In the genomic region with DNA sequence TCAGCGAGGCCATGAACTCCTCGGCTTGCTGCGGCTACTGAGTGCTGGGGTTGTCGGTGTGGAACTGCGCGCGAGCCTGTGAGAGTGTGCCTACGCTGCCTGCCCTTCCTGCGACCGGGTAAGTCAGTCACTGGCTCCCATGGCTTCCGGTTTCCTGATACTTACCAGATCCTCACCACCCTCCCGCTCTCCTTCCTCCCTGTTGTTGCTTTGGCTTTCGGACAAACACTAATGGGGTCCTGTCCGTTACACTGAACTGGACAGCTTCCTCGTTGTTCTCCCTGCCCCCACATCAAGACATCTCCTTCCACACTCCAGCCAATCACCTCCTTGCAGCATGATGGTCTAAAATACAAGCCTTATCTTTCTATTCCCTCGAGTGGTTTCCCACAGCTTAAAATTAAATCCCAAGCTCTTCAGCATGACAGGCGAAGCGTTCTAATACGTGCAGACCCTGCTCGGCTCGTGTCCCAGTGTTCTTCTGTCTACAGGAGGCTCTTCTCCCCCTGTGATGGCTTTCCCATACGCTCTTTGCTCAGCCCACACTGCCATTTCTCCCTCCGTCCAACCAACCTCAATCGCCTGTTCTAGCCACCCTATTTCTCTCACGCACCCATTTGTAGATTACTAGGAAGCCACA, we compare ENCODE assay signal across 10 mouse cellular contexts. TPM values are rescaled to one million over a fixed set of nuclear protein-coding genes. Genes with fewer than 3 reads are reported as not detected.
DNase-seq lines count a peak whose midpoint lies in the region; ATAC-seq and TF ChIP-seq lines count a peak whose summit lies in the region.
"Had no signal": no experiment of that assay in that cellular context is flagged by ENCODE, and none has a peak within 500 bp of the region (broad histone marks: within the 10 kb centered on the region; RNA-seq: fewer than 3 reads in every experiment).

No protein-coding gene starts in this region.

- H3K27me3 ChIP-seq in lung, embryonic 14.5 days (ENCODE audit: insufficient read depth, low read length): no peaks in the 10 kb centered on the region
- H3K27me3 ChIP-seq in midbrain, embryonic 15.5 days (replicated peaks): no peaks in the 10 kb centered on the region
- H3K27me3 ChIP-seq in midbrain, embryonic 10.5 days (ENCODE audit: low read depth, poor library complexity, severe bottlenecking): no peaks in the 10 kb centered on the region
- H3K27me3 ChIP-seq: forebrain, embryonic 15.5 days had no signal

- H3K4me2 ChIP-seq in lung, embryonic 14.5 days: peak overlapping the region; percentile 8; the same call in 1 of the 2 replicates
- no peak overlapping the region for H3K4me2 ChIP-seq in midbrain, embryonic 15.5 days
- H3K4me2 ChIP-seq: forebrain, embryonic 15.5 days had no signal

- no peak overlapping the region for H3K4me3 ChIP-seq in lung, embryonic 14.5 days (ENCODE audit: low read depth, low read length)
- no peak overlapping the region for H3K4me3 ChIP-seq in midbrain, embryonic 15.5 days
- no peak overlapping the region for H3K4me3 ChIP-seq in midbrain, embryonic 10.5 days
- H3K4me3 ChIP-seq: forebrain, embryonic 15.5 days had no signal

- ATAC-seq in lung, embryonic 14.5 days (ENCODE audit: insufficient read depth): peak; percentile 55; the same call in 1 of the 2 replicates
- peak; percentile 88 for ATAC-seq in megakaryocyte progenitor cell, adult 5-6 weeks (replicated peaks; ENCODE audit: poor library complexity)
- ATAC-seq in midbrain, embryonic 15.5 days (replicated peaks): no peak
- ATAC-seq: forebrain, embryonic 15.5 days had no signal

- no peak overlapping the region for H3K9ac ChIP-seq in lung, embryonic 14.5 days
- H3K9ac ChIP-seq in midbrain, embryonic 15.5 days: no peak overlapping the region
- H3K9ac ChIP-seq: forebrain, embryonic 15.5 days had no signal

- H3K4me1 ChIP-seq in lung, embryonic 14.5 days (ENCODE audit: insufficient read depth): peaks cover 5% of the 10 kb centered on the region; the same call in 1 of the 2 replicates
- H3K4me1 ChIP-seq in midbrain, embryonic 15.5 days: no peaks in the 10 kb centered on the region
- H3K4me1 ChIP-seq in midbrain, embryonic 10.5 days: no peaks in the 10 kb centered on the region

- WGBS in lung, embryonic 14.5 days: 69% methylated on average over 25 of the region's 25 CpGs
- WGBS in midbrain, embryonic 15.5 days: 83% methylated on average over 25 of the region's 25 CpGs
- 89% methylated on average over 25 of the region's 25 CpGs for WGBS in midbrain, embryonic 10.5 days

- peak; percentile 31 for DNase-seq in lung, embryonic 14.5 days
- DNase-seq in lung, adult 18-20 months: no peak
- DNase-seq in heart, adult 8-10 months (ENCODE audit: low spot score): peak; percentile 70
- DNase-seq in kidney, adult 9 months: peak; percentile 14
- DNase-seq in cerebellum, adult 18-20 months: no peak
- DNase-seq in midbrain, embryonic 10.5 days (ENCODE audit: low spot score): no peak
- DNase-seq: left cerebral cortex, postnatal 4 days had no signal

- H3K36me3 ChIP-seq in lung, embryonic 14.5 days (ENCODE audit: insufficient read depth): no peaks in the 10 kb centered on the region
- no peaks in the 10 kb centered on the region for H3K36me3 ChIP-seq in midbrain, embryonic 15.5 days (replicated peaks)
- H3K36me3 ChIP-seq in midbrain, embryonic 10.5 days: no peaks in the 10 kb centered on the region
- H3K36me3 ChIP-seq: forebrain, embryonic 15.5 days had no signal

- no peaks in the 10 kb centered on the region for H3K9me3 ChIP-seq in lung, embryonic 14.5 days (ENCODE audit: low read depth, low read length)
- no peaks in the 10 kb centered on the region for H3K9me3 ChIP-seq in midbrain, embryonic 15.5 days
- no peaks in the 10 kb centered on the region for H3K9me3 ChIP-seq in midbrain, embryonic 10.5 days (replicated peaks)
- H3K9me3 ChIP-seq: forebrain, embryonic 15.5 days had no signal

- H3K27ac ChIP-seq in lung, embryonic 14.5 days (ENCODE audit: low read depth): peak overlapping the region; percentile 26; the same call in 1 of the 2 replicates
- no peak overlapping the region for H3K27ac ChIP-seq in midbrain, embryonic 15.5 days
- no peak overlapping the region for H3K27ac ChIP-seq in midbrain, embryonic 10.5 days (replicated peaks)
- H3K27ac ChIP-seq: forebrain, embryonic 15.5 days had no signal

- TF ChIP-seq CTCF in lung, embryonic 14.5 days (IDR thresholded peaks at IDR 0.05; ENCODE audit: low read depth): no peak

RNA-seq across cellular contexts. Expression of gene Strap, which starts 30.5 kb away (rescaled TPM):
- 191 and 193 TPM in 2 replicates for polyA plus RNA-seq in lung, embryonic 14.5 days (2014; fragmentation: Nextera tagmentation; extraction: Ambion mirVana)
- total RNA-seq in heart, adult 8-10 months (2022): 10 to 100 TPM; 80.2 to 90.5 (median 84.3) TPM
- 191 and 204 TPM in 2 replicates for total RNA-seq in megakaryocyte progenitor cell, adult 5-6 weeks (2015)
- 168 and 172 TPM in 2 replicates for total RNA-seq in megakaryocyte progenitor cell, adult 5-6 weeks (2017)
- polyA plus RNA-seq in midbrain, embryonic 15.5 days (2015; fragmentation: Nextera tagmentation; extraction: Ambion mirVana): 150 and 152 TPM in 2 replicates
- polyA plus RNA-seq in midbrain, embryonic 10.5 days (2016; fragmentation: Nextera tagmentation; extraction: Ambion mirVana): 222 and 233 TPM in 2 replicates

RNA-seq across cellular contexts. Expression of gene Eps8, which starts 49.7 kb away (rescaled TPM):
- polyA plus RNA-seq in lung, embryonic 14.5 days (2014; fragmentation: Nextera tagmentation; extraction: Ambion mirVana): 24.5 and 26.7 TPM in 2 replicates
- total RNA-seq in heart, adult 8-10 months (2022): 10 to 100 TPM in 3 of 4 experiments, 1 to 10 TPM in 1; 9.3 to 12.2 (median 10.8) TPM
- total RNA-seq in megakaryocyte progenitor cell, adult 5-6 weeks (2015): 3.1 and 4.3 TPM in 2 replicates
- total RNA-seq in megakaryocyte progenitor cell, adult 5-6 weeks (2017): 2.0 and 6.9 TPM in 2 replicates
- polyA plus RNA-seq in midbrain, embryonic 15.5 days (2015; fragmentation: Nextera tagmentation; extraction: Ambion mirVana): 25.1 and 25.8 TPM in 2 replicates
- polyA plus RNA-seq in midbrain, embryonic 10.5 days (2016; fragmentation: Nextera tagmentation; extraction: Ambion mirVana): 5.5 and 7.1 TPM in 2 replicates

RNA-seq across cellular contexts. Expression of gene Dera, which starts 49.9 kb away (rescaled TPM):
- polyA plus RNA-seq in lung, embryonic 14.5 days (2014; fragmentation: Nextera tagmentation; extraction: Ambion mirVana): 62.0 and 64.2 TPM in 2 replicates
- total RNA-seq in heart, adult 8-10 months (2022): 10 to 100 TPM in 1 of 4 experiments, 1 to 10 TPM in 3; 3.7 to 11.8 (median 5.5) TPM
- total RNA-seq in megakaryocyte progenitor cell, adult 5-6 weeks (2015): 55.1 and 55.4 TPM in 2 replicates
- 58.5 and 71.7 TPM in 2 replicates for total RNA-seq in megakaryocyte progenitor cell, adult 5-6 weeks (2017)
- 11.1 and 12.3 TPM in 2 replicates for polyA plus RNA-seq in midbrain, embryonic 15.5 days (2015; fragmentation: Nextera tagmentation; extraction: Ambion mirVana)
- polyA plus RNA-seq in midbrain, embryonic 10.5 days (2016; fragmentation: Nextera tagmentation; extraction: Ambion mirVana): 59.6 and 68.0 TPM in 2 replicates

Comparison
In these comparisons a context has a peak if more than half of its experiments do, and no peak if none do; other contexts are left out.
1. DNase-seq: peak in lung, embryonic 14.5 days (single experiment), heart, adult 8-10 months (single experiment) and kidney, adult 9 months (single experiment); none in lung, adult 18-20 months (0 of 2), cerebellum, adult 18-20 months (0 of 2) and midbrain, embryonic 10.5 days (single experiment).